Mouse (Mus musculus): ENCODE data around the gene Gm20817.
"Not testable (repeated sequence)": the region's sequence is repeated elsewhere in the genome, so short reads cannot be mapped to it uniquely, and the experiment has no call there.

The Gm20817 gene

DNA sequence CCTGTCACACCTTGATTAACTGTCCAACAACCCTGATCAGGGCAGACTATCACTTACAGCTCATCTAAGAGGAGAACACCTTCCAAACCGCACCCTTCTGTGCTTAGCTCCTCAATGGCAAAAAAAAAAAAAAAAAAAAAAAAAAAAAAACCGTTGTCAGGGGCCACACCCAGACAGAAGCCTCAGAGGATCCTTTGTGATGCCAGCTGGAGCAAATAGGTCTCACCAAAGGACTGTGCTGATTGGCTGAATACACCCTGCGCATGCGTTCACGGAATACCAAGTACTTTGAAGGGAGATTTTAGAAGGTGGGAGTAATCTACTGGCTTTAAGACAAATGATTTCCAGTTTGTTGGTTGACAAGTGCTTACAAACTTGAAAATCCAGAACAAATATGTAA is at the start of gene Gm20817:
Gene Gm20817 (minus strand): TSS at position 101 of the 400 bp plus-strand sequence.
- not testable (repeated sequence) for DNase-seq (ENCODE audit: low spot score in 2 of 2)
